Mouse (Mus musculus) small intestine, adult 2 months (tissue): ENCODE results near the gene Jag2. TPM values are rescaled to one million over a fixed set of nuclear protein-coding genes. Genes with fewer than 3 reads are reported as not detected.

Experiments
- H3K27ac ChIP-seq: fragments of 200-500 bp; 2 replicates; pipeline ENCODE4 v1.5.1; 2012; ENCODE audit warnings: low read depth, low read length, control low read depth, inconsistent platforms; ENCODE audit not compliant: insufficient read depth
- H3K27me3 ChIP-seq: fragments of 200-500 bp; 2 replicates; pipeline ENCODE4 v1.6.1; 2012; ENCODE audit warnings: mild to moderate bottlenecking, moderate library complexity, low read length, inconsistent platforms; ENCODE audit not compliant: control insufficient read depth, insufficient read depth
- H3K36me3 ChIP-seq: fragments of 200-500 bp; 2 replicates; pipeline ENCODE4 v1.6.1; 2012; ENCODE audit warnings: mild to moderate bottlenecking, low read length, control low read depth, inconsistent platforms; ENCODE audit not compliant: control insufficient read depth, insufficient read depth
- H3K4me1 ChIP-seq: fragments of 200-500 bp; 2 replicates; pipeline ENCODE4 v1.6.1; 2012; ENCODE audit warnings: low read length, inconsistent platforms, mixed read lengths; ENCODE audit not compliant: control insufficient read depth, insufficient read depth, insufficient read length
- H3K4me3 ChIP-seq: fragments of 200-500 bp; 2 replicates; pipeline ENCODE4 v1.5.1; 2012; ENCODE audit warnings: low read depth, mild to moderate bottlenecking, control low read depth, inconsistent platforms, low read length, moderate library complexity
- CTCF ChIP-seq: fragments of 200-500 bp; IDR thresholded peaks from 2 replicates; pipeline ENCODE4 v1.5.1; 2012; ENCODE audit warnings: low read depth, mild to moderate bottlenecking, control low read depth, inconsistent platforms, low read length, moderate library complexity, mixed read lengths; ENCODE audit not compliant: insufficient replicate concordance, insufficient read length; ENCODE audit errors: extremely low read depth
- POLR2A ChIP-seq: fragments of 200-500 bp; IDR thresholded peaks from 2 replicates; pipeline ENCODE4 v1.6.1; 2012; ENCODE audit warnings: low read depth, mild to moderate bottlenecking, control low read depth, inconsistent platforms, low read length, moderate library complexity
- whole genome bisulfite sequencing: fragments of 180-500 bp; shearing (Covaris S2); methylation state at CpG from one replicate; pipeline ENCODE4 v1.1.7; 2018; 5-methylcytosine and 5-hydroxymethylcytosine counted together
- polyA plus RNA-seq: library from polyadenylated mRNA; depleted of rRNA; stranded (reverse); fragments of >200 nt; gene quantifications from 2 replicates; pipeline ENCODE4 v1.2.3, GENCODE M21; 2012; rRNA removed

The Jag2 gene
- 6.2 and 9.1 TPM in 2 replicates for polyA plus RNA-seq

GRCm38 (mm10) chr12:112929562-112930352 lies at the start of gene Jag2:
Gene Jag2, minus strand, starts transcription at chr12:112929776.
- Histone ChIP-seq H3K27me3 (peaks cover 23% of the 10 kb centered on the region), H3K27ac (no peak within 1 kb of the TSS)
- 14% methylated on average over 82 of the region's 85 CpGs for WGBS

DNA sequence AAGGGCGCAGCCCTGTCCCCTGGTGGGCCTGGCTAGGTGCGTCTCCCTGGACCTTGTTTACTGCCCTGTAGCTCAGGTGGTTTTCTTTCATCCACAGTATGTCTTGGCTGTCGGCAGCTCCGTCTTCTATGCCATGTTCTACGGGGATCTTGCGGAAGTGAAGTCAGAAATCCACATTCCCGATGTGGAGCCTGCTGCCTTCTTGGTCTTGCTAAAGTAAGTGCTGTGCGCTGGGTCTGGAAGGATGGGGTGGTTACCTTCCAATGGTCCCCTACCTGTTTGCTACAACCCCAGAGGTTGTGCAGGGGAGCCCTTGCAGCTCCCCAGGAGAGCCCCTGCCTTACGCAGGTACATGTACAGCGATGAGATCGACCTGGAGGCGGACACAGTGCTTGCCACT lies 47.6 kb upstream of the Jag2 start:
- TF ChIP-seq POLR2A (no peak), CTCF (no peak)
- H3K27me3 ChIP-seq, result no peaks in the 10 kb centered on the region
- H3K27ac ChIP-seq, result peak overlapping the region; percentile 76
- 33% methylated on average over 12 of the region's 12 CpGs for WGBS
- peak overlapping the region; percentile 78 for H3K4me3 ChIP-seq
- H3K4me1 ChIP-seq, result peaks cover 7% of the 10 kb centered on the region
- H3K36me3 ChIP-seq, result peaks cover 29% of the 10 kb centered on the region

More at GRCm38 (mm10) chr12:112929562-112930352, at the start of gene Jag2:
- Histone ChIP-seq H3K36me3 (no peaks in the 10 kb centered on the region), H3K4me3 (peak within 1 kb of the TSS; percentile 66), H3K4me1 (peaks cover 8% of the 10 kb centered on the region; the same call in 1 of the 2 replicates)
- TF ChIP-seq CTCF, result no peak
- TF ChIP-seq POLR2A, result no peak

DNA sequence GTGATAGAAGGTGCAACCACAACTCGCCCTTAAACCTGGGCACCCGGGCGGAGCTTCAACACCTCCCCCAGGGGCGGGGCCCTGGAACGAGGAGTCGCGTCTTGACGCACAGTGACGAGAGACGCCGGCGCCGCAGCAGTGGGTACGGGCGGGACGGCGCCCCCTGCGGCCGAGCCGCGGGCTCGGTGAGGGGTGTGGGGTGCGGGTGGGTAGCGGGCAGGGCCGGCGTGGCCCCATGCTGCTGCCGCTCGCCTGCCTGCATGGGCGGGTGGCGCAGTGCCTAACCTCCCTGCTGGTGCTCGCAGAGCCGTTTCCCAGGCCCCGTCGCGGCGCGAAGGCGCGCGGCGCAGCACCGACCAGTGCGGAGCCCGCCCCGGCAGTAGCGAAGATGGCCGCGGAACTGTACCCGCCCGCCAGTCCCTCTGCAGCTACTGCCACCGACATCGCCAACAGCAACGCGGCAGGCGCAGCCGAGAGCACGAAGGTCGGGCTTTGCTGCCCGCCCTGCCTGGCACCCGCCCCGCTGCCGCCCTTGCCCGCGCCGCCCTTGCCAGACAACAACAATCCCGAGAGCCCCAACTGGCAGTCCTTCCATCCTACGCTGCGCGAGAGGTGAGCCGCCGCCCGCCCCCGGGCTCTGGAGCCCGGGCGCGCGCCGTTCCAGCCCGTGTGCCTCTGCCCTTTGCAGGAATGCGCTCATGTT lies 46.9 kb upstream of the Jag2 start, which contains the start of gene Btbd6:
Gene Btbd6 (plus strand): TSS at position 112 of the 703 bp plus-strand sequence.
- under 1% methylated on average over 80 of the region's 80 CpGs for WGBS
- peaks cover 30% of the 10 kb centered on the region for H3K36me3 ChIP-seq
- H3K27ac ChIP-seq, result peak within 1 kb of the TSS; percentile 76

DNA sequence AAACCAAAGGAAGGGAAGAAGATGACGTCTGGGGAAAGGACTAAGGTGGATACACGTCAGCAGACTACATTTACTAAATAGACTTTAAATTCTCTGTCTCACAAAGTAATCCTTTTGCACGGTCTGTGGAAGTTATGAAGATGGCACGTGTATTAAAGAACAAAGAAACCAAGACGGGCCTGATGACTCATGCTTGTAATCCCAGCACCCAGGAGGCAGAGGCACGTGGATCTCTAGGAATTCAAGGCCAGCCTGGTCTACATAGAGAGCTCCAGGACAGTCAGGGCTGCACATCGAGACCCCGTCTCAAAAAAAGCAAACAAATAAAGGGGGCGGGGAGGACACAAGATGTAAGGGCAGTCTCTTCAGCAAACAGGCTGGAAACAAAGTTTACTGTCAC lies 45.2 kb upstream of the Jag2 start:
- peaks cover 38% of the 10 kb centered on the region for H3K36me3 ChIP-seq
- H3K4me3 ChIP-seq, result no peak overlapping the region
- TF ChIP-seq CTCF (no peak), POLR2A (no peak)
- WGBS, result 87% methylated on average over 9 of the region's 9 CpGs
- peaks cover 7% of the 10 kb centered on the region for H3K4me1 ChIP-seq
- H3K27me3 ChIP-seq, result no peaks in the 10 kb centered on the region
- no peak overlapping the region for H3K27ac ChIP-seq

More for the DNA sequence above, 46.9 kb upstream of the Jag2 start, which contains the start of gene Btbd6:
- Histone ChIP-seq H3K27me3 (no peaks in the 10 kb centered on the region), H3K4me1 (peaks cover 7% of the 10 kb centered on the region), H3K4me3 (peak within 1 kb of the TSS; percentile 78)
- peak; percentile 60 for TF ChIP-seq POLR2A
- TF ChIP-seq CTCF, result peak; percentile 52

GRCm38 (mm10) chr12:112969616-112970015 lies 40.0 kb upstream of the Jag2 start:
- Histone ChIP-seq H3K4me1 (no peaks in the 10 kb centered on the region), H3K4me3 (no peak overlapping the region), H3K27ac (no peak overlapping the region), H3K36me3 (peaks cover 68% of the 10 kb centered on the region), H3K27me3 (no peaks in the 10 kb centered on the region)
- TF ChIP-seq CTCF (no peak), POLR2A (no peak)
- WGBS, result 92% methylated on average over 6 of the region's 6 CpGs

- H3K27ac ChIP-seq, result no peak overlapping the region
- peaks cover 75% of the 10 kb centered on the region for H3K36me3 ChIP-seq
- WGBS, result 89% methylated on average over 8 of the region's 8 CpGs
- H3K27me3 ChIP-seq, result no peaks in the 10 kb centered on the region
- no peaks in the 10 kb centered on the region for H3K4me1 ChIP-seq
- no peak overlapping the region for H3K4me3 ChIP-seq
- no peak for TF ChIP-seq POLR2A
Measured at GRCm38 (mm10) chr12:112968943-112969342, 39.4 kb upstream of the Jag2 start.

DNA sequence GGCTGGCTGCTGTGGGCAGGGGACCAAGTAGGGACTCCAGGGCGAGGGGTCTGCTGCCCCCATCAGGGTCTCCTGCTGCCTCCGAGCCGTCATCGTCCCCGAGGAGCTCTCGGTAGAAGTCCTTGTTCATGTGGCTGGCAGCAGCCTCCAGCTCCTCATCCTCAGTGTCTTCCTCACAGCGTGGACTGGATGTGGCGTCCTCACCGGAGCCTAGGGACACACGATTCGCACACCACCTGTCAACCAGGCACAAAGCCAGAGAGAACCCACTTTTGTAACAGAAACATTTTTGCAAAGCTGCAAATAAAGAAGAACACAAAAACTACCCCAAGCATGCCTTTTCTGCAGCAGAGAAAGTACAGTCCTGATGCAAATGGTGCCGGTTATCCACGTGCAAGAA lies 36.2 kb upstream of the Jag2 start:
- Histone ChIP-seq H3K4me1 (no peaks in the 10 kb centered on the region), H3K4me3 (no peak overlapping the region), H3K36me3 (peaks cover 89% of the 10 kb centered on the region), H3K27me3 (no peaks in the 10 kb centered on the region), H3K27ac (no peak overlapping the region)
- 94% methylated on average over 13 of the region's 13 CpGs for WGBS
- TF ChIP-seq CTCF, result no peak
- TF ChIP-seq POLR2A, result no peak
